Mouse (Mus musculus): ENCODE results near the gene Rhog. TPM values are rescaled to one million over a fixed set of nuclear protein-coding genes. Genes with fewer than 3 reads are reported as not detected.
A peak's percentile ranks its signal among the peaks of the same experiment; 100 is the strongest.

The Rhog gene
- polyA plus RNA-seq, 1 experiment from 2014 or later = 71.9 TPM

DNA sequence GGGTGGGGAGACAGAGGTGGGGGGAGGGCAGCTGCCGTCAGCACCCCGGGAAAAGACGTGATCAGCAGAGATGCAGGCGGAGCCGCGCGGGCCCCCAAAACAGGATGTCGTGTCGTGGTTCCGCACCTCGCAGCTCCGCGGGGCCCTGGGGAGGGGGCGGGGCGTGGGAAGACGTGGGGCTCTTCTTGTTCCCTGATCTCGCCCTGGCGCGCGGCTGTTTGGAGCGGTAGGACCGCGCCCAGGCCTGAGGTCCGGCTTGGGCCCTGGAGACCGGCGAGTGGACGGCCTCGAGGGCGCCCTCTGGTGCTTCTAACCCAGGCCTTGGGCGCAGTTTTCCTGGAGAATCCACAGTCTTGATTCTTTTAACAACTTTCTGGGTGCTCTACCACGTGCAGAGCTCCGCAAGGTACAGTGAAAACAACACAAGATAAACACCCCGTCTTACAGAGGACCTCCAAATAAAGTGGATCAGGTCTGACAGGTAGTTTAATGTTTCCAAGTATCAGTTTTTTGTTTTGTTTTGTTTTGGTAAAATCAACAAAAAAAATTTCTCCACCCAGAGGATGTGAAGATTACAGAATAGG, 5.1 kb downstream of the Rhog start:
- WGBS = under 1% methylated on average over 33 of the region's 33 CpGs
- DNase-seq (peak; percentile 94), ATAC-seq (ENCODE audit: insufficient read depth) (peak; percentile 87)
- H3K36me3 ChIP-seq (ENCODE audit: insufficient read depth) = no peaks in the 10 kb centered on the region
- peak overlapping the region; percentile 83 for H3K4me2 ChIP-seq
- H3K4me1 ChIP-seq (ENCODE audit: insufficient read depth) = peaks cover 27% of the 10 kb centered on the region
- peak overlapping the region; percentile 81 for H3K4me3 ChIP-seq (ENCODE audit: low read depth, low read length)
- H3K27me3 ChIP-seq (ENCODE audit: insufficient read depth, low read length) = no peaks in the 10 kb centered on the region
- H3K9me3 ChIP-seq (ENCODE audit: low read depth, low read length) = no peaks in the 10 kb centered on the region
- TF ChIP-seq CTCF (IDR thresholded peaks at IDR 0.05; ENCODE audit: low read depth) = peak; percentile 77
- H3K27ac ChIP-seq (ENCODE audit: low read depth) = peak overlapping the region; percentile 99
- peak overlapping the region; percentile 84 for H3K9ac ChIP-seq

DNA sequence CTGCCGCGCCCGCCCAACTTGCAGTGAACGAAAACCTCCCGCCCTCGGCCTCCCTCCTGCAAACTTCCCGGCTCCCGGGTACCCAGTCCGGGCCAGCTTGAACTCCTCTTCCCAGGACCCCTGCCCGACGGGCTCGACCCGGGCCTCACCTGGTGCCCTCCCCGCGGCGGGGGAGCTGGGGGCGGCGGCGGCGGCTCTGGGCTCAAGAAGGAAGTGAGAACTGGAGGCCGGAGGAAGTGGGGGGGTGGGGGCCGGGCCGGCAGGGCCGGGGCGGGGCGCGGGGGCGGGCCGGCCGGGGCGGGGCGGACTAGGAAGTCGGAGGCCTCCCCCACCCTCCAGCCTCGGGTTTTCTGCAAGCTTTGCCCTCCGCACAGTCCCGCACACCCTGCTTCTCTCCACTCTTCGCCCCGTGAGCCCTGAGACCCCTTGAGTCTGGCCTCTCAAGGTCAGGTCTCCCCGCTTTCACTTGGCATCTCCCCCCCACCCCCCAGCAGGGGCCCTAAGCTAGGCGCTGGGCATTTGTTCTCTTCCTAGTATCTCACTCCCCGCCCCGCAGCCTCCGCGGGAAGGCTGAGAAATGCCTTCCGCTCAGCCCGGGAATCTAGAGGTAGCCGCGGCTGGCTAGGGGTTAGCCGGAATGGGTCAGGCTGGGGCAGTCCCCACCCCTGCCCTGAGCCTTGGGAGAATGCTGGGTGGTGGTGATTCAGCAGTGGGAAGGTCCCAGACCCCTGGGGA, 5.8 kb downstream of the Rhog start:
- H3K4me3 ChIP-seq (ENCODE audit: low read depth, low read length) = peak overlapping the region; percentile 81
- TF ChIP-seq CTCF (IDR thresholded peaks at IDR 0.05; ENCODE audit: low read depth) = no peak
- WGBS = under 1% methylated on average over 37 of the region's 49 CpGs

DNA sequence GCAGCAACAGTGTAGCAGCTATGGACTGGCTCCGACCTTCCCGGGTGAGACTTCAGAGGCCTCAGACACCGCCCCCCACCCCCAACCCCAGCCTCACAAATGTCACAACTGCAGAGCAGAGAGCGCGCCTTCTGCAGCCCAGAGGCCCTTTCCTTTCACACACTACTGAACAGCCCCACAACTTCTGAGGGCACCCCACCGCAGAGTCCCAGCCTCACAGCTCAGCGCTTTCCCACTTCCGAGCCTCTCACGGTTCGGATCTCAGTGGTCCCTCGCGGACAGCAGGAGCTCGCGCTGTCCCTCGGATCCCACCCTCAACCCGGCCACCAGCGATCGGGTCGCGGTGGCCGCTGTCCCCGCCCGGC, 6.3 kb downstream of the Rhog start:
- no peak; the same call in 1 of the 2 replicates for ATAC-seq (ENCODE audit: insufficient read depth)
- DNase-seq = peak; percentile 65
- H3K36me3 ChIP-seq (ENCODE audit: insufficient read depth) = no peaks in the 10 kb centered on the region
- H3K27ac ChIP-seq (ENCODE audit: low read depth) = peak overlapping the region; percentile 99
- peak overlapping the region; percentile 83 for H3K4me2 ChIP-seq
- under 1% methylated on average over 23 of the region's 23 CpGs for WGBS
- H3K4me1 ChIP-seq (ENCODE audit: insufficient read depth) = peaks cover 28% of the 10 kb centered on the region
- H3K27me3 ChIP-seq (ENCODE audit: insufficient read depth, low read length) = no peaks in the 10 kb centered on the region
- TF ChIP-seq CTCF (IDR thresholded peaks at IDR 0.05; ENCODE audit: low read depth) = no peak
- H3K9ac ChIP-seq = peak overlapping the region; percentile 84
- H3K9me3 ChIP-seq (ENCODE audit: low read depth, low read length) = no peaks in the 10 kb centered on the region
- peak overlapping the region; percentile 81 for H3K4me3 ChIP-seq (ENCODE audit: low read depth, low read length)

More for the DNA sequence above, 5.8 kb downstream of the Rhog start:
- Histone ChIP-seq H3K4me1 (ENCODE audit: insufficient read depth) (peaks cover 27% of the 10 kb centered on the region), H3K9me3 (ENCODE audit: low read depth, low read length) (no peaks in the 10 kb centered on the region), H3K4me2 (peak overlapping the region; percentile 83), H3K36me3 (ENCODE audit: insufficient read depth) (no peaks in the 10 kb centered on the region), H3K9ac (peak overlapping the region; percentile 84), H3K27me3 (ENCODE audit: insufficient read depth, low read length) (no peaks in the 10 kb centered on the region), H3K27ac (ENCODE audit: low read depth) (peak overlapping the region; percentile 99)
- DNase-seq = peak; percentile 84
- peak; percentile 85 for ATAC-seq (ENCODE audit: insufficient read depth)

DNA sequence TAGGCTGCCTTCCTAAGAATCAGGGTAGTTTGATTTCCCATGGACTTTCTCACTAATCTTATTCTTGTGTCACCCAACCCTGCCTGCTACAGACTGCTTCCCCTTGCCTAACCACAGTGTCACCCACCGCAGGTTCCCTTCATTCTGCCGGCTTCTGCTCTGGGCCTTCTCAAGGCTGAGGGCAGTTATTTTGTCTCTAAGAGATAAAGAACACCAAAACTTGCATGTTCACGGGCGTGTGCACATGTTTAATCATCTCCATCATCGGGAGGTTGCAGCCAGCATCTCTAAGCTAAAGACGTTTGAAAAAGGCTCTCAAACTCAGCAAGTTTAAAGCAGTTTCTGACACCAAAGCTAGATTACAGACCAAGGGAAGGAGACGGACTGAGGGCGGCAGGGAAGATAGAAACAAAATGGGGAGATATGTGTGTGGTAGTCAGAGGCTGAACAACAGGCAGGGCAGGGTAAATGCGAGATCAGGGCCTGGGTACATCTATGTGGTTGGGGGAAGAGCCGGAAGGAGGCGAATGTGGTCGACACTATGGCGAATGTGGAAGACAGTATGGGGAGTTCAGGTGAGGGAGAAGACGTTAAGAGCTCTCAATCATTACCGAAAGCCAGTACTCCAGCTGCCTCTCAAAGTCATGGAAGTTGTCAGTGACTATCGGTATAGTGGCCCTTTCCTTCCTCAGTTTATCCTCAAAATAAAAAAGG, 7.0 kb downstream of the Rhog start:
- H3K27me3 ChIP-seq (ENCODE audit: insufficient read depth, low read length) = no peaks in the 10 kb centered on the region
- peak overlapping the region; percentile 83 for H3K4me2 ChIP-seq
- no peak for ATAC-seq (ENCODE audit: insufficient read depth)
- H3K4me1 ChIP-seq (ENCODE audit: insufficient read depth) = peaks cover 33% of the 10 kb centered on the region
- H3K9me3 ChIP-seq (ENCODE audit: low read depth, low read length) = no peaks in the 10 kb centered on the region
- peak overlapping the region; percentile 99; the same call in 1 of the 2 replicates for H3K27ac ChIP-seq (ENCODE audit: low read depth)
- WGBS = 10% methylated on average over 16 of the region's 16 CpGs
- DNase-seq = no peak
- no peak for TF ChIP-seq CTCF (IDR thresholded peaks at IDR 0.05; ENCODE audit: low read depth)
- peak overlapping the region; percentile 84 for H3K9ac ChIP-seq
- H3K4me3 ChIP-seq (ENCODE audit: low read depth, low read length) = peak overlapping the region; percentile 81
- H3K36me3 ChIP-seq (ENCODE audit: insufficient read depth) = 0 out of 2 replicates have a peak, but pooled peaks cover 3% of the 10 kb centered on the region

DNA sequence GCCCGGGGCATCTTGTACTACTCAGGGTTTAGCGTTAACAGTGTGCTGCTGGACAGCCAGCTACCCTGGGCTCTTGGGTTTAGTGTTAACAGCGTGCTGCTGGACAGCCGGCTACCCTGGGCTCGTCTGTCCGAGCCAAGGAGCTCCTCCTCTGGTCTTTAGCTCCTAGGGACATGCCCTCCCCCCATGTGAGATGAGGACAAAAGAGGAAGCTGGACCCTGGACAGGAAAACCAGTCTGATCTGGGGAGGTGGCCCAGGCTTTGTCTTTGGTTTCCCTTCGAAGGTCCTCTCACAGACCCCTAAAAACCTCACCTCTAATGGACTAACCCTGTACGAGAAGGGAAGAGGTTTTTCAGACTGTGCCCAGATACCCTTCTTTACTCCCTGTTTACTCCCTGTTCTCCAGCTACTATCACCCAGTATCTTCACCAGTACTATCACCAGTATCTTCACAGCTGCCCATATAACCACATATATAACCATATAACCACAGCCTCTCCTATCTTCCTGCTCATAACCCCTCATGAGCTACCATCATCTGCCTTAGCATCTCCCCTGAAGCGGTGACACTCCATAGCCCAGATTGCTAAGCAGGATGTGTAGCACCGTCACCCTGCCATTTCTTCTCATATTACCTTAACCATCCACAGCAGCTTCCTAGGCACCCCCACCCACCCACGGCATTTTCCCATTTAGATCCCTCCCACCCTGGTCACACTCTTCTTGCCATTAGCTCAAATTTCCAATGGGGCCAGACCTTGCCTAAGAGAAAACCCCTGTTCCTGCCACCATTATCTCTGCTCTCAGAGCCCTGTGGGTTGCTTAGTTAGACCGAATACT, 8.7 kb downstream of the Rhog start:
- TF ChIP-seq CTCF (IDR thresholded peaks at IDR 0.05; ENCODE audit: low read depth) = no peak
- H3K27ac ChIP-seq (ENCODE audit: low read depth) = no peak overlapping the region
- ATAC-seq (ENCODE audit: insufficient read depth) (no peak), DNase-seq (no peak)
- no peak overlapping the region for H3K4me3 ChIP-seq (ENCODE audit: low read depth, low read length)
- 59% methylated on average over 12 of the region's 12 CpGs for WGBS
- H3K36me3 ChIP-seq (ENCODE audit: insufficient read depth) = 0 out of 2 replicates have a peak, but pooled peaks cover 3% of the 10 kb centered on the region
- peaks cover 33% of the 10 kb centered on the region for H3K4me1 ChIP-seq (ENCODE audit: insufficient read depth)
- H3K9me3 ChIP-seq (ENCODE audit: low read depth, low read length) = no peaks in the 10 kb centered on the region
- peak overlapping the region; percentile 29 for H3K9ac ChIP-seq
- H3K27me3 ChIP-seq (ENCODE audit: insufficient read depth, low read length) = no peaks in the 10 kb centered on the region
- peak overlapping the region; percentile 83 for H3K4me2 ChIP-seq

DNA sequence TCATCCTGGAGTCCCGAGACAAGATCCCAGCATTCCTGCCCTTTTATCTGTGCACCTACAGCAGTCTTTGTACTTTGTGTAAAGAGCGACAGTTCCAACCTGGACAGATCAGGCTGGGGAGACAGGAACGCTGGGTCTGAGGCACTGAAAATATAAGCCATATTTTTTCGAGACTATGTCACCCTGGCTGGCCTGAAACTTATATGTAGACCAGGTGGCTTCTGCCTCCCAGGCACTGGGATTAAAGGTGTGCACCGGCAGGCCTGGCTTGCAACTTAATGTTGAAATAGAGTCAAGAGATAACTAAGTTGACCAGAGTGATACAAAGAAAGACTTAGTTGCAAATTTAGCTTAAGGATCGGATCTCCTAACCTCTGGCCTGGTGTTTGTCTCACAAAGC, 9.6 kb downstream of the Rhog start:
- no peak for ATAC-seq (ENCODE audit: insufficient read depth)

More for the DNA sequence above, 9.6 kb downstream of the Rhog start:
- peak overlapping the region; percentile 54 for H3K27ac ChIP-seq (ENCODE audit: low read depth)
- peak overlapping the region; percentile 83; the same call in 1 of the 2 replicates for H3K4me2 ChIP-seq
- WGBS = 43% methylated on average over 6 of the region's 6 CpGs
- H3K36me3 ChIP-seq (ENCODE audit: insufficient read depth) = peaks cover 4% of the 10 kb centered on the region
- H3K9ac ChIP-seq = peak overlapping the region; percentile 17; the same call in 1 of the 2 replicates
- H3K4me3 ChIP-seq (ENCODE audit: low read depth, low read length) = no peak overlapping the region
- no peaks in the 10 kb centered on the region for H3K9me3 ChIP-seq (ENCODE audit: low read depth, low read length)
- H3K27me3 ChIP-seq (ENCODE audit: insufficient read depth, low read length) = no peaks in the 10 kb centered on the region
- H3K4me1 ChIP-seq (ENCODE audit: insufficient read depth) = peaks cover 32% of the 10 kb centered on the region
- no peak for DNase-seq
- TF ChIP-seq CTCF (IDR thresholded peaks at IDR 0.05; ENCODE audit: low read depth) = no peak
